Mouse (Mus musculus) kidney, adult 18-20 months (tissue): ENCODE data around the gene Dmrtc2.
A peak's percentile ranks its signal among the peaks of the same experiment; 100 is the strongest.
"Not testable (repeated sequence)": the region's sequence is repeated elsewhere in the genome, so short reads cannot be mapped to it uniquely, and the experiment has no call there.

Experiments
- DNase-seq: peaks from one replicate; pipeline ENCODE4 v3.0.0; 2021

The Dmrtc2 gene

DNA sequence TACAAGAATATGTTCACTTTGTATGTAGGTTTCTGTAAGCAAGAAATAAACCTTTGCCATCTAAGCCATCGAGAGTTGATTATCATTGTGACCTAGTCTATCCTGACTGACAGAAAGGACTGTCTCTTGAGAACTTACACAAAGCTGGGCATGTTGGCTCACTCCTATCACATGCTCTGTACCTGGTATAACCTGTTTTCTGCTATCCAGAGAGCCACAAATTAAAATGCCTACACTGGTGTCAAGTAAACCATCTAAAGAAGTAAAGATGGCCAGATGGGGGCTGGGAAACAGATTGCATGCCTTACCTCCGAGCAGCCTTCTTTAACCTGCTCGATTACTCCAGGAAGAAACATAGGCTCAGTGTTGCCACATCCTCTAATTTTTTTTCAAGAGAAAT is 7.7 kb downstream of the Dmrtc2 start:
- DNase-seq, result no peak

DNA sequence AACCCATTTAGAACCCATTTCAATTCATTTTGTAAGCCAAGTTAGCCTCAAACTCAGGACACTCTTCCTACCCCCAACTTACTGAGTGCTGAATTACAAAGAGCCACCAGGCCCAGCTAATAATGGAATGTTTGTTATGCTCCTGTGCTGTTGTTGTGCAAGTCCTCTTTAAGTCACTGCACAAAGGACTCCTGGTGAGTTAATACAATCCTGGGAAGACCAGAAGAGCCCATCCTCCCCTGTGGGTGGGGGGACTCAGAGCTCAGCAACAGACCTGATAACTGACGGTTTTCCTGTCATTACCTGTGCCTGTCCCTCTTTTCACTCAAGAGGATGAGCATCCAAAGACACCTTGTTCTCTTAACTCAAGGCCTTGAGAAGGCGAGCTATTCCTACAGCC is 9.8 kb downstream of the Dmrtc2 start:
- no peak for DNase-seq

DNA sequence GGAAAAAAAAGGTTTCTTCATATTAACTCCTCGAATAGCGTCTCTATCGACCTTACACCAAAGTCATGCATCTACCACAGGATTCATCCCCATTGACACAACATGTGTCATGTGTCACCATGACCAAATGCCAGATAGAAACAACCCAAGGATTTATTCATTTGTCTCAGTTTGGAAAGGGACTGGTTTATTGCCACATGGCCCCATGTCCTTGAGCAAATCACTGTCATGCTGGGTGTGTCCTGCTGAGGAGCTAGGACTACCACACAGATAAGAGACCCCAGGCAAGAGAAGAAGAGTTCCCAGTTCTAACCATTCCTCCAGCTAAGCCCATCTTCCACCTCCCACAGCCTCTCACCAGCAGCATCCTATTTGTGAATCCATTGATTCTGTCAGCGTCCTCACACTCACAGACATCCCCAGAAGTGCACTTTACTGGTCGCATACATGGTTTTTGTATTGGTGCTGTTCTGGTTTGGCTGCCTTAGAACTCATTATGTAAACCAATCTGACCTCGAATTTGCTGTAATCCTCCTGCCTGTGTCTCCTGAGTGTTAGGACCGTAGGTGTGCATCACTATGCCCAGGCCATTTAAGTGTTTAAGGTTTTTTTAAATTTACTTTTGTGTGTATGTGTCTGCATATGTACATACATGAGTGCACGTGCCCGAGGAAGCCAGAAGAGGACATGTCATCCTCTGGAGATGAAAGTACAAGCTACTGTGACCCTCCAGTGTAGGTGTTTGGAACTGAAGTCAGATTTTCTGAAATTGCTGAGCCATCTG is 12.8 kb downstream of the Dmrtc2 start:
- DNase-seq, result no peak

DNA sequence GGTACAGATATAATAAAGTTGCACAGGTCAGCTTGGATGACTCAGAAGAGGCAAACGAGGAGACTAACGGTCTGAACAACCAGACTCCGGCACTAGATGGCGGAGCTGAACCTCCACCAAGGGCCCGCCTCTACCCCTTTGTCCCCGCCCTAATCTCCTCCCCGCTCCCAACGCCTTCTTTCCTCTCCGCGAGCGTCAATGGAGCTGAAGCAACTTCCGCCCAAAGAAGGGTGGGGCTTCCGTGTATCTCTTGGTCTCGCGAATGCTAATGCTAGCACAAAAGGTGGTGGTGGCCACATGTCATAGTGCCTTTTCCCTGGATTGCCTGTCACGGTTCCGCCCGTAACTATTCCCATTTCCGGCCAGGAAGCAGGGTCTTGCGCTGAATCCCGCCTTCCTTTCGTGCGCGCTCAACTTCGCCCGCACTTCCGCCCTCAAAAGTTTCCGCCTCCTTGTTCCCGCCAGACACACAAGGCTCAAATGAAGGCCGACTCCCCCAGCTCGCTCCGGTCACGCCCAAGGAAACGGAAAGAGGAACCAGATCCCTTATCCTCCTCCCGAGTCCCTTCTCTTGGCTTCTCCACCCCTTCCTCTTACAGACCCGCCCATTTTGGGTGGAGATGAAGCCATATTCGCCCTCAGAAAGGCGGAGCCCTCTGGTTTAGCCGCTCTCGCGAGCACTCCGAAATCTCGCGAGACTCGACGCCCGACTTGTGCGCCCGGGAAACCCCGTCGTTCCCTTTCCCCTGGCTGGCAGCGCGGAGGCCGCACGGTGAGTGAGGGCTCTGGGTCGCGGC is 14.2 kb downstream of the Dmrtc2 start, which contains the start of gene Rps19:
TSS of gene Rps19 (plus strand) at position 476 of the 797 bp plus-strand sequence.
- DNase-seq, result peak; percentile 99

DNA sequence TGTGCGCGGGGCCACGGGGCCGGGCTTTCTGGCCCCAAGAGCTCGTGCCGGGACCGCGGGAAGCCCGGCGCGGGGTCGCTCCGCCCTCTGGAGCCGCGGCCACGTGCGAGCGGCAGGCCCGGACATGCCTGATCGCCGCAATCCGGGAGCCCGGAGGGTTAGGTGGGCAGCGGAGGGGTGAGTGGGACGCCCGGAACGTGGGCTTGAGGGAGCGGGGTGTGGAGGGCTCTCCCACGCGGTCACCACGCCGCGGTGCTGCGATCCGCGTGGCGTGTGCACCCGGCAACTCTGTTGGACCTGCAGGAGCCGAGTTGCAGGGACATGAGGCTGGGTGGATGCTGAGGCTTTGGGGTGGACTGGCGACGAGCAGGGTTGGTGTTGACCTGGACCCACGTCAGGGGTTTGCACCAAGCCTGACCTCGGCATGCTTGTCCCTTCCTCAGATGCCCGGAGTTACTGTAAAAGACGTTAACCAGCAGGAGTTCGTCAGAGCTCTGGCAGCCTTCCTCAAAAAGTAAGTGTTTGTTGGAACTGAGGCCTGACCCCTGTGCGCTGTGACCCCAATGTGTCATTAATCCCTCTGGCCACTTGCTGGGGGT is 14.9 kb downstream of the Dmrtc2 start:
- DNase-seq, result no peak

DNA sequence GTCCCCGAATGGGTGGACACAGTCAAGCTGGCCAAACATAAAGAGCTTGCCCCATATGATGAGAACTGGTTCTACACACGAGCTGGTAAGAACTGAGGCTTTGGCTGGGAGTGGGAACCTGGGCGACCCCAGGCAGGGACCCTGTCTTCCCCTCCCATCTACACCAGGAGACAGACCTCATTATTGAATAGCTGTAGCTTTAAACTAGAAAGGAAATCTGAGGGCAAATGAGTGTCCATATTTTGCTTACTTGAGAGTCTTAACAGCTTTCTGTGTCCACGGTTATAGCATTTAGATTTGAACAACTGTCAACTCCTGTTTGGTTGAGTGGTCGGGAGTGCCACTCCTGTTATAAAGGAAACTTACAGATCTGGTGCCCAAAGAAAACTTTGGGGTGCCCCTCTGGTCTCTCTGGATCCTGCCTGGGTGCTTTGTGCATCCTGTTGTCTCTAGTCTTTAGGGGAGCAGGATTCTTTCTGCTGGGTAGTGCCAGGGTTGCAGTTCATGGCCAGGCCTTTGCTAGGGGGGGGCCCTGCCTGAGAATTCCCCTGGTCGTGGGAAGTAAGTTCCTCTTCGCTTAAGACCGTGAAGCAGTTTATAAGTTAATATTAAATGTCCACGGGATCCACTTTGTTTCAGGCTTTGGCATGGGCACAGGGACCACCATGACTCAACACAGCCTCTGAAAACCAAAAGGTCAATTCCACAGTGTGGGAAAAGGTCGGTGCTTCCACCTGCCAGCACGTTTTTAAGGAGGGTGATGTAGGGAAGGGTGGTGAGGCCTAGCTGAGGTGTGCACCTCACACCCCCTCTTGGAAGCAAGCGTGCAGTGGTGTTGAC is 15.8 kb downstream of the Dmrtc2 start:
- DNase-seq, result no peak

DNA sequence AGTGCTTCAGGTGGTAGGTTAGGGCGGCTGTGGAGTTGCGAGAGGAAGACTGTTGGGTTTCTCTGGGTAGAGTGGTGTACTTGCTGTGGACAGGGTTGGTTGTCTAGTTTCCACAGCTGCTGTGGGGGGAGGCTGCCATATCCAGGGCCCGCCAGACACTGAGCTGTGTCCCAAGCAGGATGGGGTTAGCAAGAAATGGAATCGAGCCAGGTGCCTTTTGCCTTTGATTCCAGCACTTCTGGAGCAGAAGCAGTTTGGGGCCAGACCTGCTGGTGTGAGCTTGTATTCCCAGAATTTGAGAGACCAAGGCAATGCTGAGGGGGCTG is 16.4 kb downstream of the Dmrtc2 start:
- DNase-seq, result peak; percentile 39

DNA sequence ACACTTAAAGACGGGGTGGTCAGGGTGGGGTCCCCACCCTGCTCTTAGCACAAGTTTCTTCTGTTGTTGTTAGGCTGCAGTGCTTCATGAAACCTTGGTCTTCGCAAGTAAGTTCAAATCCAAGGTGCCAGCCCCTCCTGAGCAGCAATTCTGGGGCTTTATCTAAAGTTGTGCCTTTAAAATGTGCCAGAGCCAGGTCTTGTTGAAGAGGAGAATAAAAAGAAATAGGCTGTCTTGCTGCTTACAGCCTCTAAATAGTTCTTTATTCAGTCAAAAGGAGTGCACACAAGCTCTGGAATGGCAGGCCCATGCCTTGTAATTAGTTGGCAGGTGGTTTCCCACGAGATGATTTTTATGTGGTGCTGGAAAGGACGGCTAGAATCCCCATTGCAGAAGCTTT is 17.2 kb downstream of the Dmrtc2 start:
- DNase-seq, result no peak

DNA sequence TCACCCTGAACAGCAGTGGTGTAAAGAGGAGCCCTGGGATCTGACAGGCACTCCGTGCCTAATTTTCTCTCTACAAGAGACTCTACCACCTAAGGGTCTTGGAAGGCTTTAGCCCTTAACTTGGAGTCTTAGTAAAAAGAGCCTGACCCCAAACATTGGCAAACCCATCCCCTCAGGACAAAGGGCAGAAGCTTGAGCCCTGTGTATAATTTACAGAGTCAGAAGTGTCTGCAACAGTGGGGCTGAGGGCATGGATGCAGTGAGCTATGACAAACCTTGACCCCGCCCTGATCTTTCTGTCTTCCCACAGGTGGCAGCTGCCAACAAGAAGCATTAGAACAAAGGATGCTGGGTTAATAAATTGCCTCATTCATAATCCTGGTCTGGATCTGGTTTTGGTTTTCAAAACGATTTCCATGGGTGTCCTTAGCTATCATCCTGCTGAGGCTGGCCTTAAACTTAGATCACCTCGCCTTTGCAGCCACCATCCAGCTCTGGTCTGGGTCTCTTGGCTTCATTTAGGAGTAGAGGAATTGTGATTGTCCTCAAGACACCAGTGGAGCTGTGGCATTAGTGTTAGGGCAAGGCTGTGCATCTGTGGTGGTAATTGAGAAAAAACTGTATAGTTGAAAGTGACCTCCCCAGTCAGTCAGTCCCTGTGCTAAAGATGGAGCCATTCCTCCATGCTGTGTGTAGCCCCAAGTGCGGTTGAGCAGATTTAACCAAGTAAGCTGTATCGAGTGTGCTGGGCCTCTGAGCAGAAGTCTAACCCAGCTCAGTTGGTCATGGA is 19.8 kb downstream of the Dmrtc2 start:
- peak; percentile 57 for DNase-seq

DNA sequence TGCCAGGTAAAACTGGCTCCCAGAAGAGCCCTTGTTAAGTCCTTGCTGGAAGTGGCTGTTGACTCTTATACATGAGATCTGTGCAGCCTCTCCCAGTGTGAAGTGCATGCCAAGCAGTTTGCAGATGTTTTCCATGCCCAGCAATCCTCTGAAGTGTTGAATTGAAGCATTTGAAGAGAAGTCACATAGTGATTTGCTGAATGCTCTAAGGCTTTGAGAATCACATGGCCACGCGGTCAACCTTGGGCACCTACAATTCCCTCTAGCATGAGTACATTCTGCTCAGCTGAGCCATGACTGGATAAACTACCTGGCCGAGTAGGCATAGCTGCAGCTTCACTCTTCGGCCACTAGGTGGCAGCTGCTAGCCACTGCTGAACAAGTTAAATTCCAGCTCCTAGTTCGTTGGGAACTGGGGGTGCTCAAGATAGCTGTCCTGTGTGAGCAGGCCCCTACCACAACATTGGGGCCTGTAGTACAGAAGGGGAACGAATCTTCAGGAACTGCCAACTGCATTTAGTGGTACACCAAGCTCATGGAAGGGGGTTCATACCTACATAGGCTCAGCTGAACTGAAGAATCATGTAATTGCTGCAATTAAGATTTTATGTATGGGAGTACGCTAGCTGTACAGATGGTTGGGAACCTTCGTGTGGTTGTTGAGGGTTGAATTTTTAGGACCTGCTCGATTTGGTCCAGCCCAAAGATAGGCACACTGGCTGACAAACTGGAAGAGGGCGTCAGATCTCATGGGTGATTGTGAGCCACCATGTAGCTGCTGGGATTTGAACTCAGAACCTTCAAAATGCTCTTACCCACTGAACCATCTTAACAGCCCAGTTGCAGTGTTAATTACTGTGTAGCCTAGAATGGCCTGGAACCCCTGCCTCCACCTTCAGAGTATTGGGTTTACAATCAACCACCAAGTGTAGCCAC is 20.7 kb downstream of the Dmrtc2 start:
- DNase-seq, result peak; percentile 68

DNA sequence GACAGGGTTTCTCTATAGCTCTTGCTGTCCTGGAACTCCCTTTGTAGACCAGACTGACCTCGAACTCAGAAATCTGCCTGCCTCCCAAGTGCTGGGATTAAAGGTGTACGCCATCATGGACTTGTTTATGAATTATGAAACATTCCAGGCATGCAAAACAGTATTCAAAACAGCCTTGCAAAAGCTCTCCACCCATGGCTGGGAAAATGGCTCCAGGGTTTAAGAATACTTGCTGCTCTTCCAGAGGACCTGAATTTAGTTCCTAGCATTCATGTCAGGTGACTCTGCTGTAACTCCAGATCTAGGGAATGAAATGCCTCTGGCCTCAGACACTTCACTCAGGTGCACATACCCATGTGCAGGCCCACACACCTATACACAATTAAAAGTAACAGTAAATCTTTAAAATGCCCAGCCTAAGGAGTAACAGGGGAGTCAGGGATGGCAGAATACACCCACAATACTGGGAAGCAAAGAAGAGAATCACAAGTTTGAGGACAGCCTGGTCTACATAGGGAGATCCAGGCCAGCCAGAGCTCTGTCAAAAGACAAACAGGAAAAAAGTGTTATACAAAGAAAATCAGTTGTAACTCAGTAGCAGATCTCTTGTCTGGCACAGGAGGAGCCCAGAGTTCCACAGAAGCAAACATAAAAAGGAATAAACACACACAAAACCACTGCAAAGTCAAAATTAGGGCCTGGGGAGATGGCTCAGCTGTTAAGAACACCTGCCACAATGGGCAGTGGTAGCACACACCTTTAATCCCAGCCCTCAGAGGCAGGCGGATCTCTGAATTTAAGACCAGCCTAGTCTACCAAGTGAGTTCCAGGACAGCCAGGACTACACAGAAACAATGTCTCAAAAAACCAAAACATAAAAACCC is 21.6 kb downstream of the Dmrtc2 start:
- no peak for DNase-seq

DNA sequence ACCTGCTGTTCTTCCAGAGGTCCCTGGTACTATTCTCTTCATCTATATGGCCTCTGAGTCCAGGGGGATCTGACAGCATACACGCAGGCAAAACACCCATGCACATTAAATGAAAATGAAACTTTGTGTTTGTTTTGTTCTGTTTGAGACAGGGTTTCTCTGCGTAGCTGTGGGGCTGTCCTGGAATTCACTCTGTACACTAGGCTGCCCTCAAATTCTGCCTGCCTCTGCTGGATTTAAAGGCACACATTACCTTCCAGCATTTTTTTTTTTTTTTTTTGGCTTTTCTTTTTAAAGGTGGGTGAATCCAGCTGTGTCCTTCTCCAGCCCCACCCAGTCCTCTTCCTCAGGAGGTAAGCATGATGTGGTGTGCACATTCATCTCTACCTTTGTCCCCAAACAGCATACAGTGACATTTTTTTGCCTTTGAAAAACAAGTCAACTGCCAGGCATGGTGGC is 22.3 kb downstream of the Dmrtc2 start:
- no peak for DNase-seq

DNA sequence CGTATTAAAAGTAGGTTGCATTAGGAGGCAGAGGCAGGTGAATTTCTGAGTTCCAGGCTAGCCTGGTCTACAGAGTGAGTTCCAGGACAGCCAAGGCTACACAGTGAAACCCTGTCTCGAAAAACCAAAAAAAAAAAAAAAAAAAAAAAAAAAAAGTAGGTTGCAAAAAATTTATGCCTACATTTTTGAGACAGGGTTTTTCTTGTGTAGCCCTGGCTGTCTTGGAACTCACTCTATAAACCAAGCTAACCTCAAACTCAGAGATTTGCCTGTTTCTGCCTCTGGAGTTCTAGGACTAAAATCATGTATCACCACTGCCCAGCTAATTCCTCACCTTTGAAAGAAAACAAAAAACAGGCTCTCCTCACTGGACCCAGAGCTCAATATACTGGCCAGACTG is 25.9 kb downstream of the Dmrtc2 start:
- not testable (repeated sequence) for DNase-seq

DNA sequence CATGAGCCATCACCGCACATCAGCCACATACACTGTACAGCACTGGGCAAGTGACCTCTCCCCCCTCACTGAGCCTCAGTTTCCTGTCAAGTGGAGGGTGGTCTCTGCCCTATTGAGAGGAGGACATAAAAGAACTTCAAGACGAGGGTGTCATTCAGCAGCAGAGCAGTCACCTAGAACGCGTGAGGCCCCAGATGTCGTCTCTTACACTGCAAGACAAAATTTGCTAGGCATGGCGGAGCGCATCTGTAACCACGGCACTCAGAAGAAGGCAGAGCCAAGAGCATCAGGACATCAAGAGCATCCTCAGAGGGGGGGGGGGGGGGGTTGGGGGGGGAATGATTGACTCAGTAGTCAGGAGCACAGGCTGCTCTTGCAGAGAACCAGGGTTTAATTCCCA is 26.4 kb downstream of the Dmrtc2 start:
- no peak for DNase-seq

DNA sequence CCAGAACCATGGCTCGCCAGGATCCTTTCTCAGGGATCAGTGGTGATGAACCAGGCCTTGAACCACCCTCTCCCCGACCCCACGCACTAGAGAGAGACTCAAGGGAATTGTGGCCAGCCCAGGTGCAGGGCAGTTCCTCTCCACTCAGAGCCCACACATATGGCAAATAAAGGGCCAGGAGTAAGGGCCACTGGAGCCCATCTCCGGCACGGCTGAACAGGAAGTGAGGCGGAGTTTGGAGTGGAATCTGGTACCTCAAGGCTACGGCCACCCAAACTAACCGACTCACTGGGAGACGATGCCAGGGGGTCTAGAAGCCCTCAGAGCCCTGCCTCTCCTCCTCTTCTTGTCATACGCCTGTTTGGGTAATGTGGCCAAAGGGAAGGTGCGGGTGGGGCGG is 27.4 kb downstream of the Dmrtc2 start, which contains the start of gene Cd79a:
TSS of gene Cd79a (plus strand) at position 158 of the 400 bp plus-strand sequence.
- DNase-seq, result no peak

DNA sequence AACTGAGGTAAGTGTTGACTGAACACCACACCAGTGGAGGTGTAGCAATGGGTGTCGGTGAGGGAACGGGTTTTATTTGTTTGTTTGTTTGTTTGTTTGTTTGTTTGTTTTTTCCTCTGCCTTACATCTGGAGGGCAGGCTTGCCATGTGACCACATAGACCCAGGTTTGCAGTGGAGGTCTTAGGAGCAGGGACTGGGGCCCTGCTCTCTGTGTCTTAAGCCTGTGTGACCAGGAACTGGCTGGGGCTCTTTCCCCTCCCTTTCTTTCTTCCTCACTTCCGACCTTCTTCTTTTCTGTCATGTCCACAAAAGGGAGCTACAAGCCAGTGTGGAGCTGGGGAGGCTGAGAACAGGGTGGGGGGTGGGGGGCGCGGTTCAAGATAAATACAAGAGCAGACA is 28.1 kb downstream of the Dmrtc2 start:
- no peak for DNase-seq

DNA sequence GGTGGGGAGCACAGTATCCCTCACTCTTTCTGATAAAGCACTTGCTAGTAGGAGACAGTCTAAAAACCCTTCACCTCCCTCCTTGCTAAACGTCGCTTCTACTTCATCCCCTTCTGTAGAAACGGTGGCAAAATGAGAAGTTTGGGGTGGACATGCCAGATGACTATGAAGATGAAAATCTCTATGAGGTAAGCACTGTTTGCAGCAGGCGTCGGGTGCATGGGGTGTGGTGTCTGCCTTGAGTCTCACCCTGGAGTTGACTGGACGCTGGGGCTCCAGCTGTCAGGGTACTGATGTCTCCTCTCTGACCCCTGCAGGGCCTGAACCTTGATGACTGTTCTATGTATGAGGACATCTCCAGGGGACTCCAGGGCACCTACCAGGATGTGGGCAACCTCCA is 31.3 kb downstream of the Dmrtc2 start:
- DNase-seq, result no peak

DNA sequence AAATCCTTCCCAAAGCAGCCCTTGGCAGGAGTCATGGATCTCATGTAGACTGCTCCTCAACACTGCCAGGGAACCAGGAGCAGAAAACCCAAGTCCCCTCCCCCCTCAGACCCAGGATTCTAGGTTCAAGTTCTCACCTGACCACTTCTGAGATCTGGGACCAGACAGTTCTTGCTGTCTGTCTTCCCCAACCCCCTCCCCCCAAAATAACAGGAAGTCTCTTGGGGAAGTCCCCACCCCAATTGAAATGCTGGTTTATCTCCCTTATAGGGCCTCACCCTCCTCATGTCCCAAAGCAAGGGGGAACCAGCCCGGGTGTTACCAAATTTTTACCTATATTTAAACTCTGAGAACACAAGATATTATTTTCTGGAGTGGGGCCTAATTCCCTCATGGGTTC is 32.0 kb downstream of the Dmrtc2 start:
- DNase-seq, result no peak

DNA sequence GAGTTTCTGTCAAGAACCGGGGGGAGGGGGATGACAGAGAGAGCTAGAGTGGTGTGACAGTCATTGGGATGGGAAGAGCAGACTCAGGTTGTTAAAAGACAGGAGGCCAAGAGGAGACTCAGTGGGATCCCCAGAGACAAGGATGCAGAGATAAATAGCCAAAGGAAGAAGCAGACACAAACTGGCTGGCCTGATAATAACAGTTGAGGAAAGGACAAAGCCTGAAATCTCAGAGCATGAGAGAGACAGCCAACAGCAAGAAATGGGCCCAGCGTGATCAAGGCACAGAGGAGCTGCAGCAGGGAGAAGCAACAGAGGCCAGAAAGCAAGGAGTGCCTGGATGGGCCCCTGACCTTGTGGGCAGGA is 32.4 kb downstream of the Dmrtc2 start:
- DNase-seq, result no peak
